Mouse (Mus musculus) midbrain, embryonic 14.5 days (tissue): ENCODE results near the gene Aoc1. TPM values are rescaled to one million over a fixed set of nuclear protein-coding genes. Genes with fewer than 3 reads are reported as not detected.

Source experiments
- ATAC-seq: fragments of 200-750 bp; cut with Nextera tagmentation; 2 replicates; pipeline ENCODE4 v1.8.0; 2017; ENCODE audit warnings: moderate number of reproducible peaks, moderate library complexity; ENCODE audit not compliant: low FRiP score, low TSS enrichment
- DNase-seq: peaks from one replicate; pipeline ENCODE4 v3.0.0-alpha.2; 2015
- H3K27ac ChIP-seq: fragments of 300-500 bp; sonication (generic); replicated peaks from 2 replicates; pipeline ENCODE4 v1.5.1; 2014; ENCODE audit warnings: mild to moderate bottlenecking, low read depth, low read length, moderate library complexity
- H3K27me3 ChIP-seq: fragments of 300-500 bp; sonication (generic); 2 replicates; pipeline ENCODE4 v1.6.1; 2014; ENCODE audit warnings: low read length, control low read depth, mixed read lengths; ENCODE audit not compliant: control insufficient read depth, insufficient read depth
- H3K36me3 ChIP-seq: fragments of 300-500 bp; sonication (generic); 2 replicates; pipeline ENCODE4 v1.6.1; 2014; ENCODE audit warnings: low read length, control low read depth; ENCODE audit not compliant: control insufficient read depth, insufficient read depth
- H3K4me1 ChIP-seq: fragments of 300-500 bp; sonication (generic); 2 replicates; pipeline ENCODE4 v1.6.1; 2014; ENCODE audit warnings: mild to moderate bottlenecking, antibody characterized with exemption, low read length, control low read depth; ENCODE audit not compliant: control insufficient read depth, insufficient read depth
- H3K4me2 ChIP-seq: fragments of 300-500 bp; sonication (generic); 2 replicates; pipeline ENCODE4 v1.6.1; 2014; ENCODE audit warnings: mild to moderate bottlenecking, low read length, moderate library complexity
- H3K4me3 ChIP-seq: fragments of 300-500 bp; sonication (generic); replicated peaks from 2 replicates; pipeline ENCODE4 v1.5.1; 2014; ENCODE audit warnings: low read depth, low read length
- H3K9ac ChIP-seq: fragments of 300-500 bp; sonication (generic); replicated peaks from 2 replicates; pipeline ENCODE4 v1.6.1; 2014; ENCODE audit warnings: mild to moderate bottlenecking, low read length, moderate library complexity
- H3K9me3 ChIP-seq: fragments of 300-500 bp; sonication (generic); 2 replicates; pipeline ENCODE4 v1.6.1; 2016; ENCODE audit warnings: low read length, control low read depth, mixed read lengths; ENCODE audit not compliant: control insufficient read depth
- WGBS: fragments of 180-500 bp; shearing (Covaris S2); extraction: QIAGEN DNeasy Blood & Tissue Kit; methylation state at CpG from one replicate; pipeline ENCODE4 v1.1.7; 2014; 5-methylcytosine and 5-hydroxymethylcytosine counted together
- polyA plus RNA-seq: library from polyadenylated mRNA; unstranded; fragments of >200 nt; fragmentation: Nextera tagmentation; extraction: Ambion mirVana; gene quantifications from 2 replicates; pipeline ENCODE4 v1.2.1, GENCODE M21; 2014

The Aoc1 gene
- polyA plus RNA-seq, 1 experiment from 2014 or later: not detected

GRCm38 (mm10) chr6:48909229-48909628 is 36.5 kb downstream of the Aoc1 start:
- Histone ChIP-seq H3K4me1 (no peaks in the 10 kb centered on the region), H3K36me3 (no peaks in the 10 kb centered on the region), H3K9ac (no peak overlapping the region), H3K4me2 (no peak overlapping the region), H3K27me3 (no peaks in the 10 kb centered on the region), H3K9me3 (no peaks in the 10 kb centered on the region), H3K27ac (no peak overlapping the region), H3K4me3 (no peak overlapping the region)
- ATAC-seq (no peak), DNase-seq (no peak)
- 88% methylated on average over 1 of the region's 1 CpGs for WGBS

- 29% methylated on average over 3 of the region's 3 CpGs for WGBS
- H3K4me3 ChIP-seq: no peak overlapping the region
Observed at GRCm38 (mm10) chr6:48912033-48912432, 39.3 kb downstream of the Aoc1 start.

GRCm38 (mm10) chr6:48913587-48913986 is 40.9 kb downstream of the Aoc1 start:
- no peaks in the 10 kb centered on the region for H3K27me3 ChIP-seq
- no peak for DNase-seq
- 95% methylated on average over 2 of the region's 2 CpGs for WGBS
- H3K9me3 ChIP-seq: no peaks in the 10 kb centered on the region
- H3K36me3 ChIP-seq: no peaks in the 10 kb centered on the region
- ATAC-seq: no peak
- no peak overlapping the region for H3K4me2 ChIP-seq
- H3K9ac ChIP-seq: no peak overlapping the region
- H3K4me3 ChIP-seq: no peak overlapping the region
- no peaks in the 10 kb centered on the region for H3K4me1 ChIP-seq
- H3K27ac ChIP-seq: no peak overlapping the region

More at GRCm38 (mm10) chr6:48912033-48912432, 39.3 kb downstream of the Aoc1 start:
- no peaks in the 10 kb centered on the region for H3K4me1 ChIP-seq
- no peak overlapping the region for H3K4me2 ChIP-seq
- no peak for ATAC-seq
- no peaks in the 10 kb centered on the region for H3K9me3 ChIP-seq
- no peak overlapping the region for H3K9ac ChIP-seq
- H3K27me3 ChIP-seq: no peaks in the 10 kb centered on the region
- DNase-seq: peak; percentile 39
- no peak overlapping the region for H3K27ac ChIP-seq
- no peaks in the 10 kb centered on the region for H3K36me3 ChIP-seq

- ATAC-seq (no peak), DNase-seq (no peak)
- no peak within 1 kb of the TSS for H3K27ac ChIP-seq
- no peaks in the 10 kb centered on the region for H3K9me3 ChIP-seq
- 94% methylated on average over 5 of the region's 5 CpGs for WGBS
- H3K4me1 ChIP-seq: no peaks in the 10 kb centered on the region
- no peaks in the 10 kb centered on the region for H3K27me3 ChIP-seq
- H3K4me3 ChIP-seq: no peak within 1 kb of the TSS
- no peak within 1 kb of the TSS for H3K4me2 ChIP-seq
- H3K9ac ChIP-seq: no peak within 1 kb of the TSS
- no peaks in the 10 kb centered on the region for H3K36me3 ChIP-seq
Observed at GRCm38 (mm10) chr6:48929595-48929994, 56.9 kb downstream of the Aoc1 start, which contains the start of gene 1600015I10Rik. Gene 1600015I10Rik (plus strand): TSS chr6:48929895.

- Histone ChIP-seq H3K9me3 (no peaks in the 10 kb centered on the region), H3K27ac (no peak overlapping the region), H3K4me1 (no peaks in the 10 kb centered on the region), H3K4me3 (no peak overlapping the region), H3K27me3 (no peaks in the 10 kb centered on the region), H3K36me3 (no peaks in the 10 kb centered on the region), H3K9ac (no peak overlapping the region), H3K4me2 (no peak overlapping the region)
- DNase-seq: no peak
- WGBS: 77% methylated on average over 2 of the region's 2 CpGs
- ATAC-seq: no peak
Observed at GRCm38 (mm10) chr6:48949596-48949995, 76.9 kb downstream of the Aoc1 start.

GRCm38 (mm10) chr6:48950676-48951075 is 78.0 kb downstream of the Aoc1 start:
- Histone ChIP-seq H3K9me3 (no peaks in the 10 kb centered on the region), H3K27ac (no peak overlapping the region), H3K4me1 (no peaks in the 10 kb centered on the region), H3K4me3 (no peak overlapping the region), H3K36me3 (no peaks in the 10 kb centered on the region), H3K9ac (no peak overlapping the region), H3K27me3 (no peaks in the 10 kb centered on the region), H3K4me2 (no peak overlapping the region)
- WGBS: 79% methylated on average over 5 of the region's 5 CpGs
- no peak for ATAC-seq
- DNase-seq: no peak

GRCm38 (mm10) chr6:48951630-48952029 is 78.9 kb downstream of the Aoc1 start:
- Histone ChIP-seq H3K4me2 (no peak overlapping the region), H3K27me3 (no peaks in the 10 kb centered on the region), H3K36me3 (no peaks in the 10 kb centered on the region), H3K9me3 (no peaks in the 10 kb centered on the region), H3K4me3 (no peak overlapping the region), H3K9ac (no peak overlapping the region), H3K27ac (no peak overlapping the region), H3K4me1 (no peaks in the 10 kb centered on the region)
- no peak for ATAC-seq
- DNase-seq: no peak
- 95% methylated on average over 6 of the region's 6 CpGs for WGBS

- H3K4me1 ChIP-seq: no peaks in the 10 kb centered on the region
- no peaks in the 10 kb centered on the region for H3K9me3 ChIP-seq
- H3K4me3 ChIP-seq: no peak overlapping the region
- H3K4me2 ChIP-seq: no peak overlapping the region
- H3K27me3 ChIP-seq: no peaks in the 10 kb centered on the region
- WGBS: 84% methylated on average over 5 of the region's 5 CpGs
- H3K9ac ChIP-seq: no peak overlapping the region
- ATAC-seq (no peak), DNase-seq (no peak)
- no peak overlapping the region for H3K27ac ChIP-seq
- H3K36me3 ChIP-seq: no peaks in the 10 kb centered on the region
Observed at GRCm38 (mm10) chr6:48953220-48953619, 80.5 kb downstream of the Aoc1 start.

- Histone ChIP-seq H3K4me2 (no peak overlapping the region), H3K4me3 (no peak overlapping the region), H3K9me3 (no peaks in the 10 kb centered on the region), H3K27ac (no peak overlapping the region), H3K36me3 (no peaks in the 10 kb centered on the region), H3K4me1 (no peaks in the 10 kb centered on the region), H3K27me3 (no peaks in the 10 kb centered on the region), H3K9ac (no peak overlapping the region)
- 69% methylated on average over 5 of the region's 5 CpGs for WGBS
- no peak for ATAC-seq
- no peak for DNase-seq
Observed at GRCm38 (mm10) chr6:48954211-48954610, 81.5 kb downstream of the Aoc1 start.
